Mouse (Mus musculus): ENCODE measurements around the gene Gna14. TPM values are rescaled to one million over a fixed set of nuclear protein-coding genes. Genes with fewer than 3 reads are reported as not detected.

The Gna14 gene
- polyA plus RNA-seq, 1 experiment from 2014 or later, result 0.49 TPM

GRCm38 (mm10) chr19:16624994-16625393, 189.4 kb downstream of the Gna14 start:
- no peak for ATAC-seq (replicated peaks)
- Histone ChIP-seq H3K9ac (no peak overlapping the region), H3K27ac (no peak overlapping the region), H3K36me3 (replicated peaks) (no peaks in the 10 kb centered on the region), H3K4me1 (no peaks in the 10 kb centered on the region), H3K4me3 (no peak overlapping the region), H3K4me2 (no peak overlapping the region), H3K9me3 (no peaks in the 10 kb centered on the region), H3K27me3 (replicated peaks) (no peaks in the 10 kb centered on the region)

- Histone ChIP-seq H3K4me1 (no peaks in the 10 kb centered on the region), H3K9ac (no peak overlapping the region), H3K36me3 (replicated peaks) (no peaks in the 10 kb centered on the region), H3K4me3 (no peak overlapping the region), H3K4me2 (no peak overlapping the region), H3K27me3 (replicated peaks) (no peaks in the 10 kb centered on the region), H3K9me3 (no peaks in the 10 kb centered on the region), H3K27ac (no peak overlapping the region)
- 39% methylated on average over 14 of the region's 14 CpGs for WGBS
- no peak for ATAC-seq (replicated peaks)
Measured at GRCm38 (mm10) chr19:16625610-16626395, 190.2 kb downstream of the Gna14 start.
